Mouse (Mus musculus): ENCODE measurements around the gene BC035044.
A peak's percentile ranks its signal among the peaks of the same experiment; 100 is the strongest.
"Not testable (repeated sequence)": the region's sequence is repeated elsewhere in the genome, so short reads cannot be mapped to it uniquely, and the experiment has no call there.

Gene BC035044

GRCm38 (mm10) chr6:128850671-128851070, 40.3 kb downstream of the BC035044 start:
- DNase-seq (ENCODE audit: low spot score in 2 of 2): no peak

GRCm38 (mm10) chr6:128849902-128850301, 41.0 kb downstream of the BC035044 start:
- DNase-seq (ENCODE audit: low spot score in 2 of 2): peak in 1 of 2 experiments; percentile 55

GRCm38 (mm10) chr6:128847401-128847800, 43.5 kb downstream of the BC035044 start:
- no peak for DNase-seq (ENCODE audit: low spot score in 2 of 2)

- DNase-seq (ENCODE audit: low spot score in 2 of 2): no peak
Measured at GRCm38 (mm10) chr6:128845998-128846542, 44.9 kb downstream of the BC035044 start.

- DNase-seq (ENCODE audit: low spot score in 2 of 2): peak; percentile 90 to 91
Measured at GRCm38 (mm10) chr6:128845319-128845979, 45.5 kb downstream of the BC035044 start.

- no peak for DNase-seq (ENCODE audit: low spot score in 2 of 2)
Measured at GRCm38 (mm10) chr6:128844586-128845080, 46.3 kb downstream of the BC035044 start.

- peak in 1 of 2 experiments; percentile 34 for DNase-seq (ENCODE audit: low spot score in 2 of 2)
Measured at GRCm38 (mm10) chr6:128844131-128844530, 46.8 kb downstream of the BC035044 start.

GRCm38 (mm10) chr6:128843479-128843992, 47.4 kb downstream of the BC035044 start:
- DNase-seq (ENCODE audit: low spot score in 2 of 2): peak; percentile 56 to 63

- DNase-seq (ENCODE audit: low spot score in 2 of 2): peak; percentile 93 to 95
Measured at GRCm38 (mm10) chr6:128842945-128843478, 47.9 kb downstream of the BC035044 start.

GRCm38 (mm10) chr6:128842356-128842944, 48.5 kb downstream of the BC035044 start:
- no peak for DNase-seq (ENCODE audit: low spot score in 2 of 2)

- no peak for DNase-seq (ENCODE audit: low spot score in 2 of 2)
Measured at GRCm38 (mm10) chr6:128841327-128842089, 49.4 kb downstream of the BC035044 start.

GRCm38 (mm10) chr6:128840669-128841068, 50.3 kb downstream of the BC035044 start:
- not testable (repeated sequence) for DNase-seq (ENCODE audit: low spot score in 2 of 2)

GRCm38 (mm10) chr6:128839921-128840320, 51.0 kb downstream of the BC035044 start:
- DNase-seq (ENCODE audit: low spot score in 2 of 2): no peak

GRCm38 (mm10) chr6:128839266-128839771, 51.6 kb downstream of the BC035044 start:
- peak; percentile 84 for DNase-seq (ENCODE audit: low spot score in 2 of 2)

- peak; percentile 88 to 89 for DNase-seq (ENCODE audit: low spot score in 2 of 2)
Measured at GRCm38 (mm10) chr6:128838342-128839265, 52.3 kb downstream of the BC035044 start.

- DNase-seq (ENCODE audit: low spot score in 2 of 2): peak in 1 of 2 experiments; percentile 37
Measured at GRCm38 (mm10) chr6:128837454-128838341, 53.2 kb downstream of the BC035044 start.

GRCm38 (mm10) chr6:128836955-128837334, 54.0 kb downstream of the BC035044 start:
- DNase-seq (ENCODE audit: low spot score in 2 of 2): no peak

GRCm38 (mm10) chr6:128836191-128836954, 54.6 kb downstream of the BC035044 start:
- DNase-seq (ENCODE audit: low spot score in 2 of 2): no peak

GRCm38 (mm10) chr6:128835571-128835970, 55.4 kb downstream of the BC035044 start:
- DNase-seq (ENCODE audit: low spot score in 2 of 2): no peak

Measured in right cerebral cortex, postnatal 10 days (tissue).